ENCODE assay signal across 11 mouse cellular contexts in the genomic region with DNA sequence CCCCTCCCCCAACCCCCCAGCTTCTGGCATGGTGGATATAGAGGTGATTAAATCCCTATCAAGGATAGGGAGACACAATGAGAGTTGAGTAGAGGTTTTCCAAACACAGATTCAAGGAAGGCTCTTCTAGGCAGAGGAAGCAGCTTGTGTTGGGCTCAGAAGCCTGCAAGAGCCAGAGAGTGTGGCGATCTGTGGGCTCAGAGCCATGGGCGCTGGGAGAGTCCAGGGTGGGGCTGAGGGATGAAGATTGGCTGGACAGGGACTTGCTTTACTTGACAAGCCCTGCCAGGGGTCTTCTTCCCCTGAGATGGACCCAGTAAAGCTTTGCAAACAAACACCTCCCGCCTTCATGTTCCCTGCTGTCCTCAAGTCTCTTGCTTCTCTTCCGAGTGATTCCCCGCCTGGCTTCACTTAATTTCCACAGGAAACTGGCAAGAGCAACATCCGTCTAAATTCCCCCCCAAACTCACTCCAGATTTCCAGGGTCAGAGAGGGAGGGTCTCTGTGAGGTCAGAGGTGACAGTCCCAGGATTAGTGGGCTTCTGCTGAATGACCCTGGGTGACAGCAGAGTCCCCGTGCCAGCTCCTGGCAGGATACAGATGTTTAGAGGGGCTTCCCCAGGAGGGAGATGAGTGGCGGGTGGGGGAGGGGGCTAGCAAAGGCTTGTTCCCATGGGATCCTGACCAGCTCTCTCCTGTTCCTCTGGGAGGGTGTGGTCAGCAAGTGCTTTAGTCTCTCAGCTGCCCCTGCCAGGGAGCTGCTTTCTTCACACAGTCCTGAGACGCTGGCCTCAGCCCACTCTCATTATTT. TPM values are rescaled to one million over a fixed set of nuclear protein-coding genes. Genes with fewer than 3 reads are reported as not detected.
DNase-seq lines count a peak whose midpoint lies in the region; ATAC-seq lines count a peak whose summit lies in the region.
"Had no signal": no experiment of that assay in that cellular context is flagged by ENCODE, and none has a peak within 500 bp of the region (broad histone marks: within the 10 kb centered on the region; RNA-seq: fewer than 3 reads in every experiment).

No protein-coding gene starts in this region.

- H3K36me3 ChIP-seq in midbrain, embryonic 12.5 days = no peaks in the 10 kb centered on the region
- H3K36me3 ChIP-seq in midbrain, embryonic 15.5 days (replicated peaks) = no peaks in the 10 kb centered on the region
- no peaks in the 10 kb centered on the region for H3K36me3 ChIP-seq in kidney, embryonic 15.5 days
- no peaks in the 10 kb centered on the region for H3K36me3 ChIP-seq in stomach, embryonic 14.5 days (ENCODE audit: control insufficient read depth, insufficient read depth, low read length)

- WGBS in midbrain, embryonic 12.5 days = 32% methylated on average over 9 of the region's 9 CpGs
- 35% methylated on average over 9 of the region's 9 CpGs for WGBS in midbrain, embryonic 15.5 days
- 26% methylated on average over 9 of the region's 9 CpGs for WGBS in kidney, embryonic 15.5 days
- WGBS in stomach, embryonic 14.5 days = 26% methylated on average over 9 of the region's 9 CpGs

- H3K4me1 ChIP-seq in midbrain, embryonic 12.5 days = peaks cover 13% of the 10 kb centered on the region
- peaks cover 19% of the 10 kb centered on the region for H3K4me1 ChIP-seq in midbrain, embryonic 15.5 days
- peaks cover 41% of the 10 kb centered on the region for H3K4me1 ChIP-seq in kidney, embryonic 15.5 days
- H3K4me1 ChIP-seq in stomach, embryonic 14.5 days (ENCODE audit: control insufficient read depth, insufficient read depth, low read length) = peaks cover 6% of the 10 kb centered on the region; the same call in 1 of the 2 replicates

- peaks cover 7% of the 10 kb centered on the region; the same call in 1 of the 2 replicates for H3K27me3 ChIP-seq in midbrain, embryonic 12.5 days
- H3K27me3 ChIP-seq in midbrain, embryonic 15.5 days (replicated peaks) = no peaks in the 10 kb centered on the region
- no peaks in the 10 kb centered on the region for H3K27me3 ChIP-seq in kidney, embryonic 15.5 days
- no peaks in the 10 kb centered on the region for H3K27me3 ChIP-seq in stomach, embryonic 14.5 days (ENCODE audit: control insufficient read depth, insufficient read depth, low read length)
- H3K27me3 ChIP-seq: Patski had no signal

- no peaks in the 10 kb centered on the region for H3K9me3 ChIP-seq in midbrain, embryonic 12.5 days
- no peaks in the 10 kb centered on the region for H3K9me3 ChIP-seq in midbrain, embryonic 15.5 days
- no peaks in the 10 kb centered on the region for H3K9me3 ChIP-seq in kidney, embryonic 15.5 days (replicated peaks)
- H3K9me3 ChIP-seq in stomach, embryonic 14.5 days (ENCODE audit: control insufficient read depth, low read depth, low read length) = no peaks in the 10 kb centered on the region

- 0 out of 2 replicates have a peak, but pooled peaks have one; percentile 19 for ATAC-seq in midbrain, embryonic 12.5 days (ENCODE audit: low FRiP score, low read depth)
- no peak for ATAC-seq in midbrain, embryonic 15.5 days (replicated peaks)
- ATAC-seq in kidney, embryonic 15.5 days (replicated peaks; ENCODE audit: low FRiP score) = peak; percentile 72
- ATAC-seq in stomach, embryonic 14.5 days (ENCODE audit: insufficient number of reproducible peaks, insufficient read depth, low FRiP score, low read depth) = 0 out of 2 replicates have a peak, but pooled peaks have one; percentile 14
- ATAC-seq: Patski had no signal

- H3K4me3 ChIP-seq in midbrain, embryonic 12.5 days = no peak overlapping the region
- H3K4me3 ChIP-seq in midbrain, embryonic 15.5 days = no peak overlapping the region
- H3K4me3 ChIP-seq in kidney, embryonic 15.5 days (replicated peaks) = no peak overlapping the region
- H3K4me3 ChIP-seq in stomach, embryonic 14.5 days (ENCODE audit: low read depth, low read length) = no peak overlapping the region
- H3K4me3 ChIP-seq: erythroblast, embryonic 14.5 days had no signal

- H3K4me2 ChIP-seq in midbrain, embryonic 12.5 days (replicated peaks) = no peak overlapping the region
- no peak overlapping the region for H3K4me2 ChIP-seq in midbrain, embryonic 15.5 days
- H3K4me2 ChIP-seq in kidney, embryonic 15.5 days = no peak overlapping the region
- H3K4me2 ChIP-seq in stomach, embryonic 14.5 days (replicated peaks; ENCODE audit: low read depth, low read length) = no peak overlapping the region

- DNase-seq in heart, adult 18-20 months = peak; percentile 32 to 44
- no peak for DNase-seq in frontal cortex, postnatal 14 days (ENCODE audit: low spot score in 2 of 2)
- DNase-seq in right cerebral cortex, adult 2 months (ENCODE audit: low spot score in 2 of 2) = no peak
- no peak for DNase-seq in gastrocnemius, postnatal 10 days

- no peak overlapping the region for H3K27ac ChIP-seq in midbrain, embryonic 12.5 days (replicated peaks)
- H3K27ac ChIP-seq in midbrain, embryonic 15.5 days = no peak overlapping the region
- peak overlapping the region; percentile 77 for H3K27ac ChIP-seq in kidney, embryonic 15.5 days
- H3K27ac ChIP-seq in stomach, embryonic 14.5 days (ENCODE audit: low read length) = 0 out of 2 replicates have a peak overlapping the region, but pooled peaks have one; percentile 18
- H3K27ac ChIP-seq: liver, embryonic 14.5 days had no signal

- no peak overlapping the region for H3K9ac ChIP-seq in midbrain, embryonic 12.5 days (replicated peaks)
- H3K9ac ChIP-seq in midbrain, embryonic 15.5 days = no peak overlapping the region
- H3K9ac ChIP-seq in kidney, embryonic 15.5 days = no peak overlapping the region
- H3K9ac ChIP-seq in stomach, embryonic 14.5 days (replicated peaks; ENCODE audit: low read depth, low read length) = no peak overlapping the region
- H3K9ac ChIP-seq: liver, embryonic 14.5 days had no signal

RNA-seq across cellular contexts. Expression of a gene that starts 47.5 kb away (rescaled TPM):
- polyA plus RNA-seq in midbrain, embryonic 12.5 days (2016; fragmentation: Nextera tagmentation; extraction: Ambion mirVana) = 4.4 and 8.5 TPM in 2 replicates
- 1.8 and 2.9 TPM in 2 replicates for polyA plus RNA-seq in midbrain, embryonic 15.5 days (2015; fragmentation: Nextera tagmentation; extraction: Ambion mirVana)
- total RNA-seq in heart, adult 18-20 months (2021) = under 1 TPM; 0.30 to 0.57 TPM
- 9.0 and 10.6 TPM in 2 replicates for polyA plus RNA-seq in kidney, embryonic 15.5 days (2015; fragmentation: Nextera tagmentation; extraction: Ambion mirVana)
- polyA plus RNA-seq in stomach, embryonic 14.5 days (2014; fragmentation: Nextera tagmentation; extraction: Ambion mirVana) = 23.1 and 26.6 TPM in 2 replicates
- total RNA-seq in gastrocnemius, postnatal 10 days (2021) = under 1 TPM; 0.72 to 0.73 TPM
- polyA plus RNA-seq: erythroblast, embryonic 14.5 days had no signal

Comparison
In these comparisons a context has a peak if more than half of its experiments do, and no peak if none do; other contexts are left out.
1. H3K27ac ChIP-seq: peak in kidney, embryonic 15.5 days (single experiment) and stomach, embryonic 14.5 days (single experiment); none in midbrain, embryonic 12.5 days (single experiment) and midbrain, embryonic 15.5 days (single experiment).
2. DNase-seq: peak in heart, adult 18-20 months (2 of 2); none in frontal cortex, postnatal 14 days (0 of 2), right cerebral cortex, adult 2 months (0 of 2) and gastrocnemius, postnatal 10 days (single experiment).